Mouse (Mus musculus): Measurements from ENCODE around the gene Siah3. TPM values are rescaled to one million over a fixed set of nuclear protein-coding genes. Genes with fewer than 3 reads are reported as not detected.

Gene Siah3
- total RNA-seq, 2 experiments from 2014 or later, result not detected

DNA sequence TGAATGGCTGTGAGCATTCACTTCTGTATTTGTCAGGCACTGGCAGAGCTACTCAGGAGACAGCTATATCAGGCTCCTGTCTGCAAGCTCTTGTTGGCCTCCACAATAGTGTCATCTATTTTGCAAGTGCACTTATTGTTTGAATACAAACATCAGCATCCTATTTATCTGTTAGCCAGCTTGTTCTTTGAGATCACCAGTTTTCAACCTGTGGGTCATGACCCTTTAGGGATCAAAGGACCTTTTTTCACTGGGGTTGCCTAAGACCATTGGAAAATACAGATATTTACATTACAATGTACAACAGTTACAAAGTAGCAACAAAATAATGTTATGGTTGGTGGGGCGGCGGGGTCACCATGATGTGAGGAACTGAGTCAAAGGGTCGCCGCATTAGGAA, 1.9 kb upstream of the Siah3 start:
- no peak for DNase-seq
- intact Hi-C loops (cut with DNase I), result no loop called here
- TF ChIP-seq CTCF (IDR thresholded peaks at IDR 0.05), result no peak
- no peak overlapping the region for H3K4me3 ChIP-seq
- H3K27ac ChIP-seq, result no peak overlapping the region

DNA sequence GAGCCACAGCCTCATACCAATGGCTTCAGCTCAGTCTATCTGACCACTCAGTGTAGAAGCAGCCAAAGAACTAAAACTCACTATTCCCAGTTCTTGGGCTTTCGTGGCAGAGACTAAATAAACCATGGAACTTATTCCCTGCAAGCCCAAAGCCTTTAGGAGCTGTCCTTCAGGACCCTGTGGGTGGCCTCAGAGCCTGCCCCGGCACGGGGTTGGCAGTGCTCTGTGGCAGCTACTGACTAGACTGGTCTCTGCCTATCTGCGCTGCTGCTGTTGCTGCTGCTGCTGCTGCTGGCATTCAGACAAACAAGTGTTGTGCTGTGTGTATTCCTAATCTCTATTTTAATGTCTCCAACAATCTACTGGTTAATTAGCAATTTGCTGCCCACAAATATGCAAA, 1.1 kb upstream of the Siah3 start:
- no peak overlapping the region for H3K27ac ChIP-seq
- DNase-seq, result no peak
- intact Hi-C loops (cut with DNase I), result no loop called here
- TF ChIP-seq CTCF (IDR thresholded peaks at IDR 0.05), result no peak
- H3K4me3 ChIP-seq, result no peak overlapping the region

DNA sequence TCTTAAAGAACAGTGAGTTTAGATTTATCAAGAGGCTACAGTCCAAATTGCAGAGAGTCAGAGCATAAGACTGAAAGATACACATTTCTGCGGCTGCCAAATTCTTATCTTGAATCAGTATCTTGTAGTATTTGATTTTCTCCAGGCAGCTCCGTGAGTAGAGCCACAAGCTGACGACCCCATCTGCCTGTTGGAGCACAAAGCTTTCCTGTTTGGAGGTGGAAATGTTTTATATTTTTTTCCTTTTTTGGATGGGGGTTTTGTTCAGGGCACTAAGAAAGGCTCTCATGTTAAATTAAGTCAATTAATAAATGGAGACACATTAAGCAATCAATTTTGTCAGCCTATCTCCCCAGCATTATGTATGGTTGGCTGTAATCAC, 430 bp upstream of the Siah3 start:
- intact Hi-C loops (cut with DNase I), result no loop called here
- no peak for TF ChIP-seq CTCF (IDR thresholded peaks at IDR 0.05)
- no peak for DNase-seq
- H3K4me3 ChIP-seq, result no peak overlapping the region
- no peak overlapping the region for H3K27ac ChIP-seq

- Histone ChIP-seq H3K4me3 (peak overlapping the region; percentile 69), H3K27ac (no peak overlapping the region)
- TF ChIP-seq CTCF (IDR thresholded peaks at IDR 0.05), result peak; percentile 49
- DNase-seq, result peak; percentile 43
- intact Hi-C loops (cut with DNase I), result no loop called here
Measured at GRCm38 (mm10) chr14:75456489-75457220, 873 bp downstream of the Siah3 start.

- peak overlapping the region; percentile 69 for H3K4me3 ChIP-seq
- TF ChIP-seq CTCF (IDR thresholded peaks at IDR 0.05), result no peak
- DNase-seq, result no peak
- intact Hi-C loops (cut with DNase I), result no loop called here
- H3K27ac ChIP-seq, result no peak overlapping the region
Measured at GRCm38 (mm10) chr14:75457221-75457600, 1.4 kb downstream of the Siah3 start.

- no peak overlapping the region for H3K27ac ChIP-seq
- intact Hi-C loops (cut with DNase I), result no loop called here
- H3K4me3 ChIP-seq, result no peak overlapping the region
- no peak for TF ChIP-seq CTCF (IDR thresholded peaks at IDR 0.05)
- DNase-seq, result no peak
Measured at GRCm38 (mm10) chr14:75459431-75459830, 3.6 kb downstream of the Siah3 start.

DNA sequence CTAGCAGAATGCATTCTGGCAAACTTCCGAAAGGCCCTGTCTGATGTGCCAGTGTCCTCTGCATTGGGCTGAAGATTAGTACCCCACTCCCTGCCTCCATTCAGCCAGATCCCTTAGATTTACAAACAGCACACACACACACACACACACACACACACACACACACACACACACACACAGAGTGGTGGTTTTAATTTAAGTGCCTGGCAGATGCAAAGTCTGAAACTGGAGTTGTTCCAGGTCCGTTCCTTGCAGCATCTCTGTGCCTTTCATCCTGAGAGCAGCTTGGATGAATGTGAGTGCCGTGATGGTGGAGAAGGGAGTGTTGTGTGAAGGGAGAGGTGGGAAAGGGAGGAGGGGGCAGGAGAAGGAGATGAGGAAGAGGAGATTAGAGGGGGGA, 4.2 kb downstream of the Siah3 start:
- no peak overlapping the region for H3K27ac ChIP-seq
- intact Hi-C loops (cut with DNase I), result no loop called here
- TF ChIP-seq CTCF (IDR thresholded peaks at IDR 0.05), result no peak

GRCm38 (mm10) chr14:75460436-75460835, 4.7 kb downstream of the Siah3 start:
- no peak overlapping the region for H3K4me3 ChIP-seq
- intact Hi-C loops (cut with DNase I), result no loop called here
- no peak overlapping the region for H3K27ac ChIP-seq
- DNase-seq, result no peak
- no peak for TF ChIP-seq CTCF (IDR thresholded peaks at IDR 0.05)

More for the DNA sequence above, 4.2 kb downstream of the Siah3 start:
- H3K4me3 ChIP-seq, result no peak overlapping the region
- DNase-seq, result no peak

GRCm38 (mm10) chr14:75461770-75462169, 6.0 kb downstream of the Siah3 start:
- no peak for TF ChIP-seq CTCF (IDR thresholded peaks at IDR 0.05)
- intact Hi-C loops (cut with DNase I), result no loop called here
- Histone ChIP-seq H3K4me3 (no peak overlapping the region), H3K27ac (no peak overlapping the region)
- DNase-seq, result no peak

DNA sequence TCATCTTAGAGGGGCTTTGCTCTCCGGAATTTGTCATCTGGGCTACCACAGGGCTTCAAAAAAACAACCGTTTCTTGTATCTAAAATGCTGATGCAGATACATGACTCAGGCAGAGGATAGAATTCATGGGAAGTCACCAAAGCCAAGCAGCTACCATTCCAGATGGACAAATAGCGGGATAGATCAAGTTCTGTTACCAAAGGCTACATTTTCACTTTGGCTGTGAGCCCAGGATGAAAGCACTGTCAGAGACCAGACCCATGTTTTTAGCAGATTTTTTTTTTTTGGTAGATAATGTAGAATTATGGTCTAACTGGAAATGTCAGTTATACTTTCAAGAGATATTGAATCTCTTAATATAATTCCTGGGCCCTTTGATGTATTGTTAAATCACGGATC, 7.4 kb downstream of the Siah3 start:
- intact Hi-C loops (cut with DNase I), result no loop called here

DNA sequence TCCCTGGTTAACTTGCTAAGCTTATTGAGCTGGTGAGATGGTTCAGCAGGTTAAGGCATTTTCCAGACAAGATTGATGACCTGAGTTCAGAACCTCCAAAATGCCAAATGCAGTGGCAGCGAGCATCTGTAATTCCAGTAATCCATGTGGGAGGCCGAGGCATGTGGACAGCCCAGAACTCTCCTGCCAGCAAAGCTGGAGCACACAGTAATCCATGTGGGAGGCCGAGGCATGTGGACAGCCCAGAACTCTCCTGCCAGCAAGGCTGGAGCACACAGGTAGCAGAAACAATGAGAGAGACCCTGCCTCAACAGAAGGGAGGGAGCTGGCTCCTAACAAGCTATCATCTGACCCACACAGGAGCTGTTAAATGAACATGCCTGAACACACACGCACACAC, 13.2 kb downstream of the Siah3 start:
- TF ChIP-seq CTCF (IDR thresholded peaks at IDR 0.05), result no peak
- Histone ChIP-seq H3K27ac (no peak overlapping the region), H3K4me3 (no peak overlapping the region)
- intact Hi-C loops (cut with DNase I), result no loop called here
- peak; percentile 25 for DNase-seq

More for the DNA sequence above, 7.4 kb downstream of the Siah3 start:
- Histone ChIP-seq H3K4me3 (no peak overlapping the region), H3K27ac (peak overlapping the region; percentile 51)
- no peak for TF ChIP-seq CTCF (IDR thresholded peaks at IDR 0.05)
- no peak for DNase-seq

GRCm38 (mm10) chr14:75473061-75473930, 17.5 kb downstream of the Siah3 start:
- intact Hi-C loops (cut with DNase I), result no loop called here
- no peak for TF ChIP-seq CTCF (IDR thresholded peaks at IDR 0.05)
- no peak overlapping the region for H3K4me3 ChIP-seq
- no peak overlapping the region for H3K27ac ChIP-seq
- DNase-seq, result peak; percentile 31

GRCm38 (mm10) chr14:75475887-75476286, 20.1 kb downstream of the Siah3 start:
- no peak for TF ChIP-seq CTCF (IDR thresholded peaks at IDR 0.05)
- H3K27ac ChIP-seq, result no peak overlapping the region
- intact Hi-C loops (cut with DNase I), result no loop called here
- no peak overlapping the region for H3K4me3 ChIP-seq
- no peak for DNase-seq

All from gastrocnemius, adult 2 months (tissue).